Mouse (Mus musculus): ENCODE data around the gene Atp13a2. TPM values are rescaled to one million over a fixed set of nuclear protein-coding genes. Genes with fewer than 3 reads are reported as not detected.

The Atp13a2 gene
- total and polyA plus RNA-seq, 3 experiments = 21.4 to 67.7 (median 22.3) TPM

DNA sequence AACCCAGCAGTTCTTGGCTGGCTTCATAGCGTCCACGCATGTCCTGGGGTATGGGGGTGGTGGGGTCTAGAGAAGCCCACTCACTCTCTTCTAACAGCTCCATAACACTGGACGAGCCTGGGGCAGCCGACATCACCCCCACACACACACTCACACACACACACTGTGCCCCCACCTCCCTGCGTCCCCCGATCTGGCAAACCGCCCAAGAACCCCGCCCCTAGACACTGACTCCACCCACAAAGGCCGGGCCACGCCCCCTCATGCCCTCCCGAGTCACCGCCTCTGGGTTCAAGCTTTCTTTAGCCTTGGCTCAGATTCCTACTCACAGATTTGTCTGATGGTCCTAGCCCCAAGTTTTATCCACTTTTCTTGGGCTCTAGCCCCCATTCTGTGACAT lies 54.4 kb downstream of the Atp13a2 start:
- DNase-seq (ENCODE audit: low spot score) (no peak), ATAC-seq (ENCODE audit: extremely low read depth, insufficient number of reproducible peaks, low FRiP score, poor library complexity, severe bottlenecking) (no peak)
- no peaks in the 10 kb centered on the region for H3K9me3 ChIP-seq (replicated peaks)

DNA sequence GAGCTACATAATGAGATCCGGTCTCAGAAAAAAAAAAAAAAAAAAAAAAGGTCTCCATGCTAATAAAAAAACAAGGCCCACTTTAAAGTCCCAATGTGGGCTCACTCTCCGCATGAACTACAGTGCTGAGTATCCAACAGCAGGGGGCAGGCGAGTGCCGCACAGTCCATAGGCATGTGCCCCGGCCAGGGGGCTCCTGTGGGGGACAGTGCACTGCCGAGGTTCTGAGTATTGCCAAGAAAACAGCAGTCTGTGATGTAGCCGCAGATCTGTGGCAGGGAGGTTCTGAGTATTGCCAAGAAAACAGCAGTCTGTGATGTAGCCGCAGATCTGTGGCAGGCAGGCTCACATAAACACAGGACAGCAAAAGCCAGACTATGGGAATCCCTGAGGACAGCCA lies 58.1 kb downstream of the Atp13a2 start:
- Histone ChIP-seq H3K9me3 (replicated peaks) (no peaks in the 10 kb centered on the region), H3K27me3 (ENCODE audit: insufficient read depth, low read length) (peaks cover 2% of the 10 kb centered on the region; the same call in 1 of the 2 replicates), H3K4me3 (ENCODE audit: low read depth, low read length) (no peak overlapping the region), H3K4me1 (ENCODE audit: insufficient read depth, low read depth, low read length) (peaks cover 4% of the 10 kb centered on the region; the same call in 1 of the 2 replicates), H3K36me3 (replicated peaks) (peaks cover 27% of the 10 kb centered on the region)
- TF ChIP-seq GATA2 (IDR thresholded peaks at IDR 0.05; ENCODE audit: borderline replicate concordance, low read depth, low read length) = no peak
- no peak for TF ChIP-seq GATA1 (IDR thresholded peaks at IDR 0.05; ENCODE audit: borderline replicate concordance, low read length)
- no peak for TF ChIP-seq POLR2AphosphoS5 (IDR thresholded peaks at IDR 0.05; ENCODE audit: insufficient replicate concordance, low read depth, low read length)
- peak; percentile 44 for TF ChIP-seq CTCF (IDR thresholded peaks at IDR 0.05; ENCODE audit: low read depth, low read length)
- DNase-seq (ENCODE audit: low spot score) = peak; percentile 32
- ATAC-seq (ENCODE audit: extremely low read depth, insufficient number of reproducible peaks, low FRiP score, poor library complexity, severe bottlenecking) = peak; percentile 75; the same call in 1 of the 2 replicates

More for the DNA sequence above, 54.4 kb downstream of the Atp13a2 start:
- Histone ChIP-seq H3K27me3 (ENCODE audit: insufficient read depth, low read length) (no peaks in the 10 kb centered on the region; the same call in 1 of the 2 replicates), H3K4me1 (ENCODE audit: insufficient read depth, low read depth, low read length) (no peaks in the 10 kb centered on the region; the same call in 1 of the 2 replicates), H3K36me3 (replicated peaks) (peaks cover 17% of the 10 kb centered on the region), H3K4me3 (ENCODE audit: low read depth, low read length) (no peak overlapping the region)
- TF ChIP-seq TAL1 (conservative IDR thresholded peaks at IDR 0.05; ENCODE audit: low read depth, low read length) (no peak), CTCF (IDR thresholded peaks at IDR 0.05; ENCODE audit: low read depth, low read length) (no peak), POLR2AphosphoS5 (IDR thresholded peaks at IDR 0.05; ENCODE audit: insufficient replicate concordance, low read depth, low read length) (no peak), GATA2 (IDR thresholded peaks at IDR 0.05; ENCODE audit: borderline replicate concordance, low read depth, low read length) (no peak), GATA1 (IDR thresholded peaks at IDR 0.05; ENCODE audit: borderline replicate concordance, low read length) (no peak)

DNA sequence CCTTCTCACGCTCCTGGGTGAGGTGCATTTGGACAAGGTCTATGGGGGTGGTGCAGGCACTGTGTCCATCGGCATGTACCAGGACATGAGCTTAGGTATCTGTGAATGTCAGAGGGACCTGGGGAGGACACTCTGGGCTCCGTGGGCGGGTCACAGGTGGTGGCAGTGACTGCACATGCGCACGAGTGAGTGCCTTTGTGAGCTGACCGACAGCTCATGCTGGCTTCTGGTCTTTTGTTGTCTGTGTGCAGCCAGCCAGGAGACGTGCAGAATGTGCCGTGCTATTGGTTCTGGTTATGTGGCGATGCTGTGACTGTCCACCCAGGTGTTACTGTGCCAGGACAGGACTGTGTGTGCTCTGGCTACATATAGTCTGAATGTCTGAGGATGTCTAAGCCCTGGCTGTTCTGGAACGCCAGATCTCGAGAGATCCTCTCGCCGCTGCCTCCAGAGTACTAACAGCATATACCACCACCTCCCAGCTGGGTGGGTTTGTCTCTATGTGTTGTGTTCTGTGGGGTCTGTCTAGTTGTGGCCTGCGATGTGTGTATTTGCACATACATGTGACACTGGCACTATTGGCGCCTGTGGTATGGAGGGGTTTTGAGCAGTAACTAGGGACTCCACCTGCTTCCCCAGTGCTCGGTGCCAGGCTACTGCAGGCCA lies 62.3 kb downstream of the Atp13a2 start:
- H3K27me3 ChIP-seq (ENCODE audit: insufficient read depth, low read length) = peaks cover 5% of the 10 kb centered on the region; the same call in 1 of the 2 replicates
- no peak overlapping the region for H3K4me3 ChIP-seq (ENCODE audit: low read depth, low read length)
- ATAC-seq (ENCODE audit: extremely low read depth, insufficient number of reproducible peaks, low FRiP score, poor library complexity, severe bottlenecking) = no peak
- no peak for DNase-seq (ENCODE audit: low spot score)
- peaks cover 20% of the 10 kb centered on the region for H3K36me3 ChIP-seq (replicated peaks)
- no peaks in the 10 kb centered on the region for H3K9me3 ChIP-seq (replicated peaks)
- 0 out of 2 replicates have a peak, but pooled peaks cover 7% of the 10 kb centered on the region for H3K4me1 ChIP-seq (ENCODE audit: insufficient read depth, low read depth, low read length)
- TF ChIP-seq POLR2AphosphoS5 (IDR thresholded peaks at IDR 0.05; ENCODE audit: insufficient replicate concordance, low read depth, low read length) (no peak), GATA1 (IDR thresholded peaks at IDR 0.05; ENCODE audit: borderline replicate concordance, low read length) (no peak), GATA2 (IDR thresholded peaks at IDR 0.05; ENCODE audit: borderline replicate concordance, low read depth, low read length) (no peak), TAL1 (conservative IDR thresholded peaks at IDR 0.05; ENCODE audit: low read depth, low read length) (no peak), CTCF (IDR thresholded peaks at IDR 0.05; ENCODE audit: low read depth, low read length) (no peak)

DNA sequence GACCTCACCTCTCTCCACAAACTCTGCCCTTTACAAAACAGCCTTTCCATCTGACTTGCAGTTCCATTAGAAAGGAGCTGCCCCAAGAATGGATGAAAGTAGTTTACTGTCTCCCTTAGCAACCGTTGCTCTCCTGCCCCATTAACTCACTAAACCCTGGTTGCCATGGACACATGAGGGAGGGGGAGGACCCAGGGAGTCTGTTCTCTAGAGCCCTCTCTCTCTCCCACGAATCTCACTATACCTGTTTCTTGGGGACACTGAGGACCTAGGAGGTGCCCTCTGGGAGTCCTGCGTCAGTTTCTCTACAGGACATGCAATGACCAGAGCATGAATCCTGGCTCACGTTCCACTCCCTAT lies 62.8 kb downstream of the Atp13a2 start:
- Histone ChIP-seq H3K4me3 (ENCODE audit: low read depth, low read length) (no peak overlapping the region), H3K27me3 (ENCODE audit: insufficient read depth, low read length) (peaks cover 5% of the 10 kb centered on the region; the same call in 1 of the 2 replicates), H3K9me3 (replicated peaks) (no peaks in the 10 kb centered on the region), H3K36me3 (replicated peaks) (peaks cover 19% of the 10 kb centered on the region), H3K4me1 (ENCODE audit: insufficient read depth, low read depth, low read length) (0 out of 2 replicates have a peak, but pooled peaks cover 8% of the 10 kb centered on the region)
- no peak for TF ChIP-seq GATA2 (IDR thresholded peaks at IDR 0.05; ENCODE audit: borderline replicate concordance, low read depth, low read length)
- TF ChIP-seq CTCF (IDR thresholded peaks at IDR 0.05; ENCODE audit: low read depth, low read length) = no peak
- no peak for TF ChIP-seq POLR2AphosphoS5 (IDR thresholded peaks at IDR 0.05; ENCODE audit: insufficient replicate concordance, low read depth, low read length)
- TF ChIP-seq GATA1 (IDR thresholded peaks at IDR 0.05; ENCODE audit: borderline replicate concordance, low read length) = no peak
- no peak for TF ChIP-seq TAL1 (conservative IDR thresholded peaks at IDR 0.05; ENCODE audit: low read depth, low read length)
- no peak for DNase-seq (ENCODE audit: low spot score)
- no peak for ATAC-seq (ENCODE audit: extremely low read depth, insufficient number of reproducible peaks, low FRiP score, poor library complexity, severe bottlenecking)

DNA sequence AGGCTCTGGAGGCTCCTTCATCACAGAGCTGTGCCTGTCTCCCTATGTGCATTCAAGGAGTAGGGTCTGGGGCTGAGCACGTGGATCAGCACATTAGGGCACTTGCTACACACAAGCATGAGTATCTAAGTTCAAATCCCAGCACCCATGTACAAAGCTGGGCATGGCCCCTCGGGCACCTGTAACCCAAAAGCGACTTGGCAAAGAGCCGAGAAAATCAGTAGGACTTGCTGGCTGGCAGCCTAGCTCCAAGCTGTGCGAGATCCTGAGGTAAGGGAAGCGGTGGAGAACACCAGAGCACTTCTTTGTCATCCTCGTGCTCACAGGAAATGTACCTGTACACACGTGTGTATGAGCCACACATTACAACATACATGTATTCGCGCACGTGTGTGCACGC lies 65.8 kb downstream of the Atp13a2 start:
- Histone ChIP-seq H3K9me3 (replicated peaks) (no peaks in the 10 kb centered on the region), H3K4me1 (ENCODE audit: insufficient read depth, low read depth, low read length) (0 out of 2 replicates have a peak, but pooled peaks cover 8% of the 10 kb centered on the region), H3K27me3 (ENCODE audit: insufficient read depth, low read length) (peaks cover 3% of the 10 kb centered on the region; the same call in 1 of the 2 replicates), H3K4me3 (ENCODE audit: low read depth, low read length) (no peak overlapping the region), H3K36me3 (replicated peaks) (peaks cover 11% of the 10 kb centered on the region)
- ATAC-seq (ENCODE audit: extremely low read depth, insufficient number of reproducible peaks, low FRiP score, poor library complexity, severe bottlenecking) (no peak), DNase-seq (ENCODE audit: low spot score) (no peak)
- TF ChIP-seq POLR2AphosphoS5 (IDR thresholded peaks at IDR 0.05; ENCODE audit: insufficient replicate concordance, low read depth, low read length) (no peak), GATA2 (IDR thresholded peaks at IDR 0.05; ENCODE audit: borderline replicate concordance, low read depth, low read length) (no peak), TAL1 (conservative IDR thresholded peaks at IDR 0.05; ENCODE audit: low read depth, low read length) (no peak)

DNA sequence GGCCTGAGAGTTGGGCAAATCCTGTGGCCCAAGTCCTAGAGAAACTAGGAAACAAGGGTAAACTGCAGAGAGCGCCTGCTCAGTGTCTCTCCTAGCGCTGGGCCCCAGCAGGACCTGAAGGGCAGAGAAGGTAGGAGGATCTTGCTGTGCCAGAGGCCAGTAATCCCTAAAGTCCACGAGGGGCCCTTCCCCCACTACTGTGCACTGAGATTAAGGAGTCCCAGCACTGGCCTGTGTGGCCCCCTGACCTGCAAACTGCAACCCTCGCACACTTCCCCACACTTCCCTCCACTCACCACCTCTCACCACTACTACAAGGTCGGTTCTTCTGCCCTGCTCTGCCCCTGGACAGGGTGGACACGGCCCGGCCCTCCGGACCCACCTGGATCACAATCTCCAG lies 66.5 kb downstream of the Atp13a2 start:
- Histone ChIP-seq H3K4me1 (ENCODE audit: insufficient read depth, low read depth, low read length) (0 out of 2 replicates have a peak, but pooled peaks cover 8% of the 10 kb centered on the region), H3K27me3 (ENCODE audit: insufficient read depth, low read length) (peaks cover 3% of the 10 kb centered on the region; the same call in 1 of the 2 replicates), H3K9me3 (replicated peaks) (no peaks in the 10 kb centered on the region), H3K36me3 (replicated peaks) (peaks cover 11% of the 10 kb centered on the region), H3K4me3 (ENCODE audit: low read depth, low read length) (no peak overlapping the region)
- no peak for ATAC-seq (ENCODE audit: extremely low read depth, insufficient number of reproducible peaks, low FRiP score, poor library complexity, severe bottlenecking)
- no peak for DNase-seq (ENCODE audit: low spot score)
- TF ChIP-seq CTCF (IDR thresholded peaks at IDR 0.05; ENCODE audit: low read depth, low read length) (no peak), GATA2 (IDR thresholded peaks at IDR 0.05; ENCODE audit: borderline replicate concordance, low read depth, low read length) (no peak)

All from G1E (cell line).